Mouse (Mus musculus) heart, postnatal 0 days (tissue): Measurements from ENCODE around the gene Gm49405.

ENCODE experiments used
- CTCF ChIP-seq: IDR thresholded peaks from 2 replicates; pipeline ENCODE4 v1.5.1; 2016; ENCODE audit warnings: antibody characterized with exemption, control low read depth, low read depth
- EP300 ChIP-seq: IDR thresholded peaks from 2 replicates; pipeline ENCODE4 v1.6.1; 2016; ENCODE audit warnings: antibody characterized with exemption, low read depth

DNA sequence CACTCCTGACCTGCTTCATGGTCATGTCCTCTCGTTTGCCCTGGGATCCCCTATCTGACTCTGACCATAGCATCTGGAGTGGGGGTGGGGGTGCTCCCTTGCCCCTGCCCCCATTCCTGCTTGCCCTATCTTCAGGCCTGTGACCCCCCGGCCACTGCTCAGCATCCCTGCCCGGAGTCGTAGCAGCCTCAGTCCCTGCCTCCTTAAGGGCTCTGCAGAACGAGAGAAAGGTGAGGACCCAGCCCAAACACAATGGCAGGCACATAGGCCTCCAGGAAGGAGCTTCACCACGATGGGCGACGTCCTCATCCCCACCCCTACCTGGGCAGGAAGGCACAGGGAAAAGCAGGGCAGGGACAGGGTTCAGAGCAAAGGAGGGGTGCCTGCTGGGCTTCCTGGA lies 2.1 kb upstream of the Gm49405 start:
- no peak for TF ChIP-seq CTCF
- TF ChIP-seq EP300 = no peak
